Mouse (Mus musculus): Measurements from ENCODE around the gene Naa50.

- TF ChIP-seq GATA1 (IDR thresholded peaks at IDR 0.05; ENCODE audit: low read length) (no peak), TAL1 (IDR thresholded peaks at IDR 0.05; ENCODE audit: low read length) (no peak)
These were observed 14.2 kb upstream of the Naa50 start for GRCm38 (mm10) chr16:44125436-44125835.
